Mouse (Mus musculus) myocyte (in vitro differentiated cells): ENCODE data around the gene Shroom3.

Experiments used
- CEBPB ChIP-seq: IDR thresholded peaks from 2 replicates; pipeline ENCODE4 v1.6.1; 2011; ENCODE audit warnings: mild to moderate bottlenecking, moderate library complexity; ENCODE audit not compliant: poor library complexity, insufficient read depth, severe bottlenecking
- E2F4 ChIP-seq: IDR thresholded peaks from one replicate; pipeline ENCODE4 v1.6.1; 2011; ENCODE audit warnings: mild to moderate bottlenecking, control low read depth, moderate library complexity; ENCODE audit not compliant: insufficient read depth
- MAX ChIP-seq: IDR thresholded peaks from one replicate; pipeline ENCODE4 v1.6.1; 2011; ENCODE audit warnings: low read depth, mild to moderate bottlenecking, control low read depth
- MYOD1 ChIP-seq, 3 experiments: IDR thresholded peaks; one replicate each; pipeline ENCODE4 v1.6.1; 2011; ENCODE audit warnings: control low read depth in 2 of 3, low read depth in 2 of 3, mild to moderate bottlenecking in 2 of 3, moderate library complexity in 1 of 3; ENCODE audit not compliant: insufficient read length in 2 of 3, control insufficient read depth in 1 of 3
- MYOG ChIP-seq, 3 experiments: IDR thresholded peaks; one replicate each; pipeline ENCODE4 v1.6.1; 2011; ENCODE audit warnings: control low read depth in 2 of 3, low read depth in 2 of 3, mild to moderate bottlenecking in 2 of 3; ENCODE audit not compliant: insufficient read length in 2 of 3, control insufficient read depth in 1 of 3, insufficient read depth in 1 of 3
- POLR2A ChIP-seq: IDR thresholded peaks from one replicate; pipeline ENCODE4 v1.6.1; 2011; ENCODE audit warnings: low read depth, mild to moderate bottlenecking, control low read depth, moderate library complexity; ENCODE audit not compliant: insufficient read length
- TCF12 ChIP-seq: IDR thresholded peaks from one replicate; pipeline ENCODE4 v1.6.1; 2011; ENCODE audit warnings: mild to moderate bottlenecking, control low read depth; ENCODE audit not compliant: poor library complexity, insufficient read depth, severe bottlenecking

DNA sequence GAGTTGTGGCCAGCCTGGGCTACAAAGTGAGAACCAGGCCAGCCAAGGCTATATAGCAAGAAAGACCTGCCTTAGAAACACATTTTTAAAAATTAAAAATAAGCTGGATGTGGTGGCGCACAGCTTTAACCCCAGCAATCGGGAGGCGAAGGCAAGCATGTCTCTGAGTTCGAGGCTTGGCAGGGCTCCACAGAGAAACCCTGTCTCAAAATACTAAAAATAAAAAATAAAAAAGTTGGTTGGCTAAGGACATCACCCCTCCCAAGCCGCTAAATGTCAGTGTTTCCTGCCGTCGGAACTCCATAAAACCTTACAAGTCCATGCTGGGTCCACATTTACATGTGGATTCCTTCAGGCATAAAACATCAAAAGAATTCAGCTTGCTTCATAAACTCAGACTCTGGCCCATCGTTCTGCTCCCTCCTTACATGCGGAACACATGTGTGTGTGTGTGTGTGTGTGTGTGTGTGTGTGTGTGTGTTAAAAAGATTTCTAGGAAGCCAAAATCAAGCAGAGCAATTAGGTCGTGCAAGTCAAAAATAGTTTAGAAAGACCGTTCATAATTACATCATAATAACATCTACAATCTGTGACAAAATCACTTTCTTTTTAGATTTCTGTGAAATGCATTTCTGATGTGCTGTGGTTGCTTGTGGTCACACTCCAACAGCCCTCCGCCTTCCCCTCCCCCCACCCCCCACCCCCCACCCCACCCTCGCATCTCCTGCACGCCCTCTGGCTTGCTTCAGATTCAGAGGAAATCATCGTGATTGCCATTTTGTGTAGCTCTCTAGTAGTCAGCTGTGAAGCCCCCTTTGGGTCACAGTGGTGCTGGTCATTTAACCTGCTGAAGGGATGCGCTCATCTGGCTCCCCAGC, 304.9 kb downstream of the Shroom3 start:
- TF ChIP-seq MAX (no peak), MYOD1 (IDR thresholded peaks at IDR 0.05; ENCODE audit: control insufficient read depth in 1 of 3, insufficient read length in 2 of 3, low read depth in 2 of 3) (no peak), POLR2A (no peak), MYOG (IDR thresholded peaks at IDR 0.05; ENCODE audit: control insufficient read depth in 1 of 3, insufficient read depth in 1 of 3, insufficient read length in 2 of 3, low read depth in 2 of 3) (no peak), TCF12 (no peak), E2F4 (no peak), CEBPB (no peak)
